Mouse (Mus musculus): Measurements from ENCODE around the gene Lrp2bp.
A peak's percentile ranks its signal among the peaks of the same experiment; 100 is the strongest.

Gene Lrp2bp

DNA sequence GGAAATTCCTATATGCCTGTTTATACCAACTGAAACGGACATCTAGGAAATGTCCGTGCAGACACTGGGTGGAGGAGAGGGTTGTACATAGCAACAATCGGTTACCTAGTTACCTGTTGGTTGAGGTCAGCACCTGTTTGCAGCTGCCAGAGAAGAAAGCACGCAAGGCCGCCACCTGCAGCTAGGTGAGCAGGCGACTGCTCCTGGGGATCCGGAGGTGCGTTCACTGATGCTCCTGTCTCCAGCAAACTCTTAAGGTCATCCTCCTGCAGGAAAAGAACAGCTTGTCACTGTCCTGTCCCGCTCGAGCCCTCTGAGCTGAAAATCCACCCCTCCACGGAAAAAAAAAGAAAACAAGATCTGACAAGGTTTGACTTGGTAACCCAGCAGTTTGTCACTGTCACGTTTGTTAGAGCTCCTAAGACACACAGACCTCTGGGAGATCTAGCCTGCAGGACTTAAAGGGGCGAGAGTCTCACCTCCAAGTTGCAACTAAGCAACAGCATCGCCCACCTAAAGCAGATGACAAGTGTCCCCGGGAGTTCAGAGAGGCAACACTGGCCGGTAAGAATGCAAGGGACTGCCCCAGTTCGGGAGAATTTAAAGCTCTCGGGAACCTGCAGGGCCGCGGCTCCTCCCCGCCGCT lies at the start of gene Lrp2bp:
Gene Lrp2bp (plus strand): TSS at position 166 of the 646 bp plus-strand sequence.
- peak in 1 of 2 experiments; percentile 64 for DNase-seq

DNA sequence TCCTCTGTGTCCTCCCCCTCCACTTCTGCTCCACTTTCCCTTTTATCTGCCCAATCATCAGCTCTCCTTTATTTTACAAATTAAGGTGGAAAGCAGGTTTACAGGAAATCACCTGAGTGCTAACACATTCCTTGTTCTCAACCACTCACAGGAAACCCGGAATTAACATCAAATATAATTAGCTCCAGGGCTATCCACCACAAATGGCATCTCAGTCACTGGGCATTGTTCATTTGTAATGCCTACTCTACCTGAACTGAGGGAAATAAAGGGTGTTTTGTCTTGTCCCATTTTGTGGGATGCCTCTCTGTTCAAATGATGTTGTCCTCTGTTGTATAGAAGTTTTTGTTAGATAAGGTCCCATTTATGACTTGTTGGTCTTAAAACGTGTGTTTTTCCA lies 48.5 kb upstream of the Lrp2bp start:
- DNase-seq, result no peak

DNA sequence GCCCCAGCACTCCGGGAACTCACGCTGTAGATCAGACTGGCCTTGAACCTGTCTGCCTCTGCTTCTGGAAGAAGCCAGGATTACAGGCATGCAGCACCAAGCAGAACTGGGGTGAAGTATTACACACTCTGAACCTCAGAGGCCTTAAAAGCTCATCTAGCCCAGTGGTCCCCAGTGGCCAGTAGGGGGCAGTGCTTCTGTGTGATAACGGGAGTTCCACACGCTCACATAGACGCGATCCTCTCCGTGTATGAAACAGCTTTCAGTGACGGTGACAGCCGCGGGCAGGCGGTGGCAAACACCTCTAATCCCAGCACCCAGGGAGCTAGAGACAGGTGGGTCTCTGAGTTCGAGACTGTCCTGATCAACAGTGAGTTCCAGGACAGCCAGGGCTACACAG lies 28.2 kb upstream of the Lrp2bp start:
- no peak for DNase-seq

DNA sequence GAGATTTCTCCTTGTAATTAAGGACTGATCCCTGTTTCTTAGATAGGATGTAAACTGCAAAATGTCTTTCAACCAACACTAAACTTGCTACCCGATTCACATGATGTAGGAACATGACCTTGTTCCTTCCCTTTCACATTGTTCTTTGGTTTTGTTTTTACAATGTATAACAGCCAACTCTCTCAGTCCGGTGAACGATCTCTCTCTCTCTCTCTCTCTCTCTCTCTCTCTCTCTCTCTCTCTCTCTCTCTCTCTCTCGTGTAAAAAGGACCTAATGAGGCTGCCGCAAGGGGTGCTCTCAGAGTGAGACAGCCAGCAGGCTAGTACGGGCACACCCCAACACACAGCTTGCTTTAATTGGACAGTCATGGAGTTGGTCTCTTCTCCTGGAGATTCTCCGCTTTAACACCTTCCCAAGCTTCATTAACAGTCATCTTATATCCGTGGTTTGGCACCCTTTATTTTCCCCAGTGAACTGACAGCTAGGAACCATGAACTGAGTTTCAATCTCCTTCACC lies 25.1 kb upstream of the Lrp2bp start:
- DNase-seq, result no peak

DNA sequence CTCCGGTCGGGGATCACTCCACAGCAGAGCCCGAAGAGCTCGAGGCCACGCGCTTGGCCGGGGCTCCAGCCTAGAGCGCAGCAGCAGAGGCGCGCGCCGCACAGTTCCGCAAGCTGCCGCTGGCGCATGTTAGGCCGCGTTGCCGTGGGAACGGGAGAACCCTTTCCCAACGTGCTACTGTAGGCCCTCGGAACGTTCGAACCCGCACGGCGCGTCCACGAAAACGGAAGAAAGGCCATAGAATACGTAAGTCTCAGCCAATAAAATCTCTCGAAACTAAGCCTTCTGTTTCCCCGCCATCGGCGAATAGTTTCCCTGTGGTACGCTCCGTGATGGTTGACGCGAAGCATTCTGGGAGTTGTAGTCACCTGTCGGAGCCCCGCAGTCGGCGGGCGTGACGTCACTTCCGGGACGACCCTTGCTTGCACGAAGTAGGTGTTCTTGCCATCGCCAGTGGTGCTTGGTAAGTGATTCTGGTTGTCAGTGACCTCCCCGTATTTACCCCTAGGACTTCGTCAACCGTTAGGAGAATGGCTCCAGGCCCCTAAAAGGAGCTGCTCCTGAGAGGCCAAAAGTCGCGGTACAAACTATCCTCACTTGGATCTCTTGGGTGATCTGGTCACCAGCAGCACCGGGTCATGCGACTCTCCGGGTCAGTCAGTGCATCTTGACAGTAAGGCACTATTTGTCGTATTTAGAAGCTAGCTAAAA lies 23.8 kb upstream of the Lrp2bp start, which contains the start of the genes 1700029J07Rik and Ufsp2:
Gene 1700029J07Rik (minus strand): TSS at position 127 of the 711 bp plus-strand sequence.
Gene Ufsp2 (plus strand): TSS at position 403 of the 711 bp plus-strand sequence.
- DNase-seq, result peak; percentile 98 to 99

DNA sequence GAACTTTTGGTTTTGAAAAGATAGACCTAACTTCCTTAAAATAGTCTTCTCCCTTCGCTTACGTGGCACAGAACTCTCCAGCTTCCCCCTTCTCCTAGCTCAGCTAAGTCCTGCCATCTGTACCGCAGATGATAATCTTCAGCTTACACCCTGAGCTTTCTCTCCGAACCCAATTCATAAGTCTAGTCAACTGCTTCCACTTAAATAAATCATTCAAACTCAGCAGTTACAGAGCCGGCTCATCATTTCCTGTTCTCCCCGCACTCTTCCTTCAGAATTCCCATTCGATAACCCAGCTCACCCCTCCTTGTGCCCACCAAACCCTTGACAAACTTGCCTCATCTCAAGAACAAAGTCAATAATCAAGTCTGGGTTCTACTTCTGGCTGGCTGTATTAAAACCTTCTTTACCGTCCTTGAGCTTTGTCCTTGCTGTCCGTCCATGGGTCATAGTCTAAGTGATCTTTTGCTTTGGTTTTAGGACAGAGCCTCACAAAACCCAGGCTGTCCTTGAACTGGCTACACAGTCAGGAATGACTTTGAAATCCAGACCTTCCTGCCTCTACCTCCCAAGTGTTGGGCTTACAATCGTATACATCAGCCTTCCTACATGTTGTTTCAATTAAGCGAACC lies 23.1 kb upstream of the Lrp2bp start:
- no peak for DNase-seq

DNA sequence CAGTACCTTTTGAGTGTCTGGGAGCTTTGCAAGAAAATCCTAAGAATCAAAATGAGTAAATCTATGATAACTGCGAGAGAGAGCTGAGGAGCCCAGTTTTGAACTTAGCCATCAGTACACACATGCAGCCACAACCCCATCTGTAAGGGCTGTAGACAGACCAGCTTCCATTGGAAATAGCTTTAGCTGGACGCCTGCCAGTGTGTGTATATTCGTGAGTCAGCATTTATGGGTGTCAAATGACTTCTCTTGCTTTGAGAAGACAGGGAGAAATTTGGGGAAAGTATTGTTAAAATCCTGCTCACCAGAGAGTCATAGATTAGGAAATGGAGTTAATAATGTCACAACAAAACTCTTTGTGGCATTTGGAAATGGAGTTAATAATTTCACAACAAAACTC lies 12.4 kb upstream of the Lrp2bp start:
- no peak for DNase-seq

DNA sequence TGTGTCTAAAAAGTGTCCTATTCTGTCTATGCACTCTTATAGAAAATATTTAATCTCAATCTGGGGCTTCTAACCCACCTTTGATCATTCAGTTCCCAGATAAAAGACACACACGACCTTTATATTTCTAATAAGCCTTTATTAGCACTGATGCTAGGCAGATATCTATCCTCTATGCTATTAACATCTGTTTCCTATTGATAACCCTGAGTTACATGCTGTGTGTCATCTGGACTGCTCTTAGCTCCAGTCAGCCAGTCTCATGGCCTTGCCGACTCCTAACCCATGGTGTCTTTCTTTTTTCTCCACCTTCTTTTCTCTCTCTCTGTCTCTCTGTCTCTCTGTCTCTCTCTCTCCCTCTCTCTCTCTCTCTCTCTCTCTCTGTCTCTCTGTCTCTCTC lies 10.9 kb upstream of the Lrp2bp start:
- no peak for DNase-seq

DNA sequence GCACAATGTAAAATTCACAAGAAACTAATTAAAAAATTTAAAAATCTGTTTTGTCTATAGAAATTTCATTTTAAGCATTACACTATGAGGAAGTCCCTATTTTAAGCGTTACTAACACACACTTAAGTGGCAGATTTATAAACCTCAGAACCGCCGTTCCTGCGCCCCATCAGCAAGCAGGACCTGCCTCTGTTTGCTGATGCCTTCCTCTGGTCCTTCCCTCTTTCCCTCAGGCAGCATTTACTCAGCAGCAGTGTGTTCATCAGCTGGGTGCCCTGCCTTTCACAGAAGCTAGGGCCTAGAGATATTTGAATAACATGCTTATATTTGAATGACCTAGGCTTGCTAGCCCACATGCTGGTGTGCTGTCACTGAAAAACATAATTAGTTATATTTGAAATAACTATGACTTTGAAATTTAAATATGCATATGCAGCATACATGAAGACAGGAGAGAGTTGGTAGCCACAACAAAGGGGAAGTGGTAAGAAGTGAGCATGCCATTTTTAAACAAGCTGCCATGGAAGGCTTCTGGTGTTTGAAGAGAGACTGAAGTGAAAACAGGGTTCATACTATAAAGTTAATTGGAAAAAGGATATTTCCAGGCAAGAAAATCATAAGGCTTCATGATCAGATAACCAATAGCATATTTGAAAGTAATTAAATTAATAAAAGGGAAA lies 8.3 kb upstream of the Lrp2bp start:
- no peak for DNase-seq

DNA sequence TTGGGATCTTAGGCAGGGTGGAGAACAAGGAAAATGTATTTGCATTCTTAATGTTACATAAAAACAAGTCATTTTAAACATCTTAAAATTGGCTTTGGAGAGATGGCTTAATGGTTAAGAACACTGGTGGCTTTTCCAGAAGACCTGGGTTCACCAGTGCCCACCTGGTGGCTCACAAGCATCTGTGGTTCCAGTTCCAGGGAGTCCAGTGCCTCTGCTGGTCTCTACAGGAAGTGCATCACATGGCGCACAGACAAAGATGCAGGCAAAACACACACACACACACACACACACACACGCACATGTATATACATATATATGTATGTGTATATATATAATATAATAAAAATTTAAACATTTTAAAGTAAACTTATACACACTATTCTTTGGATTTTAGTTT lies 5.0 kb upstream of the Lrp2bp start:
- DNase-seq, result no peak

DNA sequence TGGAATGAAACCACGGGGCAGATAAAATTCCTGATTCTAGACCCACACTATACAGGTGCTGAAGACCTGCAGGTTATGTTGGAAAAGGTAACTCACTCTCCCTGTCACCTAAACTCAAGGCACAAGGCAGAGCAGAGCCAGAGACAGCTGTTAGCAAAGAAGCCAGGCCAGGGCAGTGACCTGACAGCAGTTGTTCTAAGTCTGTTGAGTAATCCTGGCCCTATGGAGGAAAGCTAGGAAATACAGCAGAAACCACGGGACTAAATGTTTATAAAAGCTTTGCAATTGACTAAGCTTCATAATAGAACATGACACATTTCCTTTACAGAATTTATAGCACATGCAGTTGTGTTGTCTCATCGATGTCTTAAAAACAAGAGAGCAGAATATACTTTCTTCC lies 3.5 kb upstream of the Lrp2bp start:
- DNase-seq, result no peak

DNA sequence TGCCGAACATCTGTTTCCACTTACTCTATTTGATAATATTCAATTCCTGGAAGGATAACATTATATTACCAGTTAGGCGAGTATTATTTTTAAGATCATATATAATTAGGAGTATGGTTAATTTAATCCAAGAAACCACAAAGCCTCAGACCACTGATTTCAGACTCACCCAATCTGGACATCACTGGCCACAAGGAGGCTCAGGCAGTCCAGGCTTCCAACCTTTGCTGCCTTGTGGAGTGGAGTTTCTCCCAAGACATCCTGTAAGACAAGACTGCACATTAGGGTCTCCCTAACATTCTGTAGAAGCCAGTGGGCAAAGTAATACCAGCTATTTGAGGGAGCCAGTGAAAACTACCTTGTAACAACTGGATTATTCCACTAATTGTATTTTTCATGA lies 875 bp upstream of the Lrp2bp start:
- DNase-seq, result no peak

DNA sequence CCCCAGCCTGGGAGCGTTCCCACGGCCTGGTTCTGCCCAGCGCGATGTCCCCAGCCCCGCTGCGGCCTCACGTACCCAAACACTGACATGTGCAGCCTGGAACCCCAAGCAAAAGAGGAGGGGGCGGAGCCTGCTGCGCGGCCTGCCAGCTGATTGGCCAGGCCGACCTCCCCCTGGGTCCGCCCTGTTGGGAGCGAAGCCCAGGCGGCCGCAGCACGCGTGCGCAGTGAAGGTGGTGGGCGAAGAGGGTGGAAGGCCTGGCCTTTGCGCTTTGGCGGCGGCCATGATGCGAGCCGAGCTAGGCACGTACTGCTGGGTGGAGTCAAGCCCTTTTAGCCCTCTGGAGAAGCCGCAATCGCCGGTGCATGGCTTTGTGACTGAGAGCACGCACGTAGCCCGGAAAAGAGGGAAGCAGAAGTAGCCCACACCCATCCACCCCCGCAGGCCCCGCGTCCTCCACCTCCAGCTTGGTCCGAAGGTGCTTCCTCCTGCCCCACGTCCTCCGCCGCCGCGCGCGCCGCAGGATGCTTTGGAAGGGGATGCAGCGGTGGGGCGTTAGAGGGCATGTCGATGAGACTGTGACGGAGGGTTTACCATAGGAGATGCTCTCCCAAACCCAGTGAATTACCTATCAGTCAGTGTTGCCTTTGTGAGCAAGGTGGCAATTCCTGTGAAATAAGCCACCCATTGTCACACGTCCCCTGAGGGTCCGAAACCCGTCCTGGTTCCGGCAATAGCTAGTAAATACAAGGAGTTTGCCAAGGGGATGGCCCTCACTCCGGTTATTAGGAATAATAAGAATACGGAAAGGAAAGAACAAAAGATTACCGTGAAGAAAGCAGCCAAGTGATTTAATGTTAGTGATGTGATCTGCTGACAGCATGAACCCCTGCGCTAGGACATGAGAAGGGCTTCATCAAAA lies 942 bp downstream of the Lrp2bp start:
- peak; percentile 100 for DNase-seq

DNA sequence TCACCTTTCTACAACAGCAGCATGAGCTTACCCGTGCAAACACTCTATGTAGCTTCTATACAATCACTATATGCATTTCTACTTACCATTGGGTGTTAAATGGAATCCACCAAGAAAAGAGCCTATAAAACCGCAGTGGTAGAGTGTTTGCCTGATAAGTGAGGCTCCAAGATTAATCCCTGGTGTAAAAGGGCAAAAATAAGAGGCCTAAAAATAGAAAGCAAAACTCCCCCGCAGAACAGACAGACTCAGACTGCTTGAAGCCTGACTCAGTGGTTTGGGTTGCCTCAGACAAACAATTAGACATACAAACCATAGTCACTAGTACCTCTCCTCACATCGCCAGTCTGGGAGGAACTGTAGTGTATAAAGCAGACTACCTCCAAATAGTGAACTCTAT lies 6.5 kb downstream of the Lrp2bp start, which contains the start of gene Ankrd37:
Gene Ankrd37 (minus strand): TSS at position 112 of the 400 bp plus-strand sequence.
- DNase-seq, result no peak

DNA sequence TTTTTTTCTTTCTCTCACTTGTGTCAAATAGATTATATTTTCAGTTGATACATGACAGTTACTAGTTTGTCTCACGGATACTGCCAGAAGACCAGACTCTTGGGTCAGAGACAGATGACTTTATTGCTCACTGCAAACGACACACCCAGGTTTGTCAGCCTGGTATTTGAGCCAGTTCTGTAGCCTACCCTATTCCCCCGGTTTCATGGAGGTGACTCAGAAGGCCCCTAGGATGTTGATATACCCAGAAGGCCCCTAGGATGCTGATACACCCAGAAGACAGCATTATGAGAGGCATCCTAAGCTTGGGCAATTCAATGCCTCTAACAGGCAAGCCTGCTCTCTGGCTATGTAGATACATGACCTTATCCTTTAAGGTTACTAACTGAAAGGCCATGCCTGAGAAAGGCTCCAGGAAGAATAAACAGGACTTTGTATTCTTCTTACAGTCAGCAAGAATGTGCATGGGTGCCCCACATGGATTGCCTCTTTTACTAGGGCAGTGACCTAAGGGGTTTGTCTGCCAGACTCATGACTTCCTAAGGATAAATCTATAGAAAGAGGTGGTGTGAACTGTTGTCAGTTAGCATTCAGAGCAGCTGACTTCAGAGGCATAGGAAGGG lies 8.1 kb downstream of the Lrp2bp start:
- DNase-seq, result no peak

DNA sequence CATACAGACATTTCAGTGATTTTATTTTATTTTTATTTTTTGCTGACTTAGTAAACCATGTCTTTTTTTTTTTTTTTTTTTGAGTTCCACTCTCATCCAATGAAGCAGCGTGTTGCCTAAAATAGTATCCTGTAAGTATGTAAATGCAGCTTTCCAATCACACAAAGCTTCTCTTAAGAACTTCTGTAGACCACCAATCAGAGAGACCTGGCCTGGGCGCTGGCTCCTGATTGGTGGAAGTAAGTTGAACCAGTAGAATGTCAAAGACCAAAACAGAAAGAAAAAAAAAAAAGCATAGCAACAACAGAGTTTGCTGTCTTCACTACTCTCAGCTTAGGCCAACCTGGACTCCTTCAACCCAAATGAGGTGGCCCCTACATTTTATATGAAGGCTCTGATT lies 11.2 kb downstream of the Lrp2bp start:
- DNase-seq, result no peak

DNA sequence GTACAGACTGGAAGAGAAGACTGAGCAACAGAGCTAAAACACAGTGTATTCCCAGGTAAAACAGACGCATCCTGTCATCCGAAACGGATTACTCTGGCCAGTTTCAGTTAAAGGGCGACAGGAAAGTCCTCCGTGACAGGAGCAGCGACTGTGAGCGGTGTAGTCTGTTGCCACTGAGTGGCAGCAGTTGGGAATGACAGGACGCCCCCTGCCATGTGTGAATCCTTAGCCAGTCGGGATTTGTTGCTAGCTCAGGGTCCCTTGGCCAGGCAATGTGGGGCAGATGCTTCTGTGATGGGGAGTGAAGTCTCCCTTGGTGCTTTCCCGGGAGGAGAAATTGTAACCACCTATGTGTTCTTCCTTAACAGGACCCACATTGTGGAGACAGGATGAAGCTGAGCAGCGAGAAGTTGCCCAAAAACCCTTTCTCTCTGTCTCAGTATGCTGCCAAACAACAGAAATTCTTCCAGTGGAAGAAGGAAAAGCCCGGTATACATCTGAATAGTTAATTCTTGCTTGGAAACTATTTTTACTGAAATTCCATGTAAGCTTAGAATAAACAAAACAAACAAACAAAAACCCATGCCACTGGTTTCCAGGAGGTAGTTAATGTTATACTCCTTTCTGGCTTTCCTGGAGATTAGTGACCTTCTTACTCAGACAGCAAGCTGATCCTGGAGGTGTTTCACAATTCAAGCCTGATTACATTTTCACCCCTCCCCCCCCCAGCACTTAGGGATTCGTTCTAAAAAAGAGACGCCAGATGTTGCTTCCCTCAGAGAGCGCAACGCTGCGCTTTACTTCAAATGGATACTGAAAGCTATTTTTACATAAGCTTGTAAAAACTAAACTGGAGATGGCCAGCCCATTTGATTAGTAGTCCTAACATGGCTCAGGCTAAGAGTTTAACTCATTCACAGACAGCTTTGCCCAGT lies 11.9 kb downstream of the Lrp2bp start:
- peak; percentile 38 to 53 for DNase-seq

DNA sequence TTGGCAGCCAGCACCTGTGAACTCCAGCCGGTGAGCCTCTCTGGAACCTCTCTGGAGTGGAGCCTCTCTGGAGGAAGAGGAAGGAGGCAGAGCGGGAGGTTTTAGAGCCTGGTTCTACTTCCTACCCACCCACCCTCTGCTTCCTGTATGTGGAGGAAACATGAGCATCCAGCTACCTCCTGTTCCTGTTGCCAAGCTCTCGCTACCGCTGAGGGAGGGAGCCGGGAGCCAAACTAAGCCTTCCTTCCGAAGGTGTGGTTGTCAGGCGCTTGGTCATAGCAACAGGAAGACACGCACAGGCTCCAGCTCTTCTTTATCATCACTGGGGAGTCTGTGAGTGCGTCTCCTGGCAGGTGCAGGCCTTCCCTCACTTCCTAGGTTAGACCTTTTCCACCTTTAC lies 23.1 kb downstream of the Lrp2bp start:
- no peak for DNase-seq

DNA sequence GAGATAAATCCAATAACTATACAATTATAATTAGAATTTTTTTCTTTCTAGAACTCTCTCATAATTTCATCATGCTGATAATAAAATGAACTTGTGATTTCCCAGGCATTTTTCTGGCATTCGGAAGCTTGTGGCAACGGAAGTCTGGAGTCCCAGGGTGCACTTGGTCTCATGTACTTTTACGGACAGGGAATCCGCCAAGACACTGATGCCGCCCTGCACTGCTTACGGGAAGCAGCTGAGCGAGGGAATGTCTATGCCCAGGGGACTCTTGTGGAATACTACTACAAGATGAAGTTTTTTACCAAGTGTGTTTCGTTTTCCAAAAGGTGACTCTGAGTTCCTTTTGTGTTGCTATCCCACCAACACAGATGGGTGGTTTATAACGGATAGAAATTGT lies 23.7 kb downstream of the Lrp2bp start:
- no peak for DNase-seq

DNA sequence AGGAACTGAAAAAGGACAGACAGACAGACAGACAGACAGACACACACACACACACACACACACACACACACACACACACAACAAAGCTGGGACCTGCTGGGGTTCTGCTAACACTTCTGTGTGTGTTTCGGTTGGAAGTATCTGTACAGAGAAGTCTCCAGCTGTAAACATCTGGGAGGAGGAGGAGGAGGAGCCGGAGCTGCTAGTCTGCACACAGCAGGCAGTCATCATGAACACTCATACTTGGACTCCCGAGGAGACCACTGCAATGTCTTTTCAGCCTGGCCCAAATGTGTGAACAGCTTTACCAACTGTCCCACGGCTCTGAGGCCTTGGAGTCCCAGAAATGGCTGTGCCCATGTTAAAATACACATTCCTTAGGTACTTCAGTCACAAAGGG lies 25.3 kb downstream of the Lrp2bp start:
- DNase-seq, result no peak

Data from cerebellum, postnatal 25 days (tissue).